Mouse (Mus musculus): ENCODE results near the gene Fbxw7. TPM values are rescaled to one million over a fixed set of nuclear protein-coding genes. Genes with fewer than 3 reads are reported as not detected.

Fbxw7 gene
- total and polyA plus RNA-seq, 3 experiments, result 28.5 to 31.3 (median 29.8) TPM

- Histone ChIP-seq H3K27me3 (replicated peaks) (no peaks in the 10 kb centered on the region), H3K4me2 (ENCODE audit: insufficient read depth, low read depth, poor library complexity, severe bottlenecking) (no peak overlapping the region), H3K9me3 (replicated peaks; ENCODE audit: low read length) (no peaks in the 10 kb centered on the region), H3K27ac (ENCODE audit: insufficient read depth, low read depth) (no peak overlapping the region), H3K79me2 (replicated peaks; ENCODE audit: control insufficient read depth, extremely low read depth, insufficient read depth, poor library complexity, severe bottlenecking) (peaks cover 4% of the 10 kb centered on the region), H3K4me3 (replicated peaks in 1 of 3; ENCODE audit: low read depth in 2 of 3, low read length in 2 of 3, poor library complexity in 1 of 3) (no peak overlapping the region), H3K9ac (ENCODE audit: insufficient read depth, low read depth) (no peak overlapping the region), H3K4me1 (ENCODE audit: control insufficient read depth in 1 of 2, insufficient read depth in 2 of 2) (peaks cover 0 to 11% of the 10 kb centered on the region in 2 experiments; a peak in 2 of 4 replicates), H3K36me3 (replicated peaks in 1 of 2; ENCODE audit: control insufficient read depth in 1 of 2, insufficient read depth in 1 of 2, low read length in 1 of 2) (peaks cover 0 to 28% of the 10 kb centered on the region in 2 experiments)
- in situ Hi-C loops (cut with MboI; ENCODE audit: low pct_ligation_motif_present, low pct_unique_long_range_greater_than_20kb, low sequenced_read_pairs), result no loop called here
- DNase-seq (ENCODE audit: extremely low read depth), result no peak
- no peak for TF ChIP-seq GABPA (IDR thresholded peaks at IDR 0.05; ENCODE audit: insufficient replicate concordance, low read depth, low read length)
- no peak for TF ChIP-seq EP300 (IDR thresholded peaks at IDR 0.05; ENCODE audit: low read length)
- no peak for TF ChIP-seq NELFE (IDR thresholded peaks at IDR 0.05; ENCODE audit: low read depth, low read length)
- no peak for TF ChIP-seq USF2 (conservative IDR thresholded peaks at IDR 0.05; ENCODE audit: low read depth, low read length)
- TF ChIP-seq USF1 (IDR thresholded peaks at IDR 0.05; ENCODE audit: low read depth, low read length), result no peak
- TF ChIP-seq ELF1 (IDR thresholded peaks at IDR 0.05; ENCODE audit: low read depth, low read length), result no peak
- no peak for TF ChIP-seq RAD21 (IDR thresholded peaks at IDR 0.05; ENCODE audit: low read depth, low read length)
- TF ChIP-seq POLR2AphosphoS2 (IDR thresholded peaks at IDR 0.05; ENCODE audit: low read depth, low read length), result no peak
- no peak for TF ChIP-seq E2F4 (IDR thresholded peaks at IDR 0.05; ENCODE audit: insufficient replicate concordance, low read depth, low read length)
- no peak for TF ChIP-seq RCOR1 (conservative IDR thresholded peaks at IDR 0.05; ENCODE audit: low read depth, low read length)
- no peak for TF ChIP-seq MEF2A (IDR thresholded peaks at IDR 0.05; ENCODE audit: borderline replicate concordance, low read depth, low read length)
- no peak for TF ChIP-seq HCFC1 (IDR thresholded peaks at IDR 0.05; ENCODE audit: low read depth, low read length)
- TF ChIP-seq ZNF384 (IDR thresholded peaks at IDR 0.05; ENCODE audit: low read depth, low read length), result no peak
- TF ChIP-seq JUN (IDR thresholded peaks at IDR 0.05; ENCODE audit: insufficient read depth, low read depth, low read length), result no peak
- no peak for TF ChIP-seq JUND (conservative IDR thresholded peaks at IDR 0.05; ENCODE audit: low read depth, low read length)
- TF ChIP-seq SMC3 (IDR thresholded peaks at IDR 0.05; ENCODE audit: low read depth, low read length), result no peak
- TF ChIP-seq MYC (IDR thresholded peaks at IDR 0.05; ENCODE audit: low read depth, low read length), result no peak
- dilution Hi-C loops (cut with MboI; ENCODE audit: extremely low pct_ligation_motif_present, extremely low pct_unique_long_range_greater_than_20kb, low sequenced_read_pairs), result no loop called here
These were observed 103.0 kb downstream of the Fbxw7 start for GRCm38 (mm10) chr3:84917903-84918679.

GRCm38 (mm10) chr3:84921704-84922420, 106.8 kb downstream of the Fbxw7 start:
- no peak overlapping the region for H3K9ac ChIP-seq (ENCODE audit: insufficient read depth, low read depth)
- in situ Hi-C loops (cut with MboI; ENCODE audit: low pct_ligation_motif_present, low pct_unique_long_range_greater_than_20kb, low sequenced_read_pairs) (no loop called here), dilution Hi-C loops (cut with MboI; ENCODE audit: extremely low pct_ligation_motif_present, extremely low pct_unique_long_range_greater_than_20kb, low sequenced_read_pairs) (no loop called here)
- no peaks in the 10 kb centered on the region for H3K27me3 ChIP-seq (replicated peaks)
- H3K27ac ChIP-seq (ENCODE audit: insufficient read depth, low read depth), result no peak overlapping the region
- no peak overlapping the region for H3K4me3 ChIP-seq (replicated peaks in 1 of 3; ENCODE audit: low read depth in 2 of 3, low read length in 2 of 3, poor library complexity in 1 of 3)
- H3K36me3 ChIP-seq (replicated peaks in 1 of 2; ENCODE audit: control insufficient read depth in 1 of 2, insufficient read depth in 1 of 2, low read length in 1 of 2), result peaks cover 0 to 40% of the 10 kb centered on the region in 2 experiments
- TF ChIP-seq MYC (IDR thresholded peaks at IDR 0.05; ENCODE audit: low read depth, low read length) (no peak), MAZ (IDR thresholded peaks at IDR 0.05; ENCODE audit: low read depth, low read length) (no peak), GABPA (IDR thresholded peaks at IDR 0.05; ENCODE audit: insufficient replicate concordance, low read depth, low read length) (no peak), MAX (IDR thresholded peaks at IDR 0.05; ENCODE audit: low read length) (no peak), SMC3 (IDR thresholded peaks at IDR 0.05; ENCODE audit: low read depth, low read length) (peak; percentile 59), CTCF (conservative IDR thresholded peaks at IDR 0.05 in 1 of 2, IDR thresholded peaks at IDR 0.05 in 1 of 2; ENCODE audit: low read depth in 2 of 2, low read length in 2 of 2) (peak; percentile 18 to 70; a peak in 2 of 4 replicates), ZC3H11A (IDR thresholded peaks at IDR 0.05; ENCODE audit: low read depth, low read length) (0 out of 2 replicates have a peak, but pooled peaks have one; percentile 7), ETS1 (conservative IDR thresholded peaks at IDR 0.05; ENCODE audit: low read depth, low read length) (no peak), TBP (conservative IDR thresholded peaks at IDR 0.05; ENCODE audit: low read depth, low read length) (no peak), MAFK (IDR thresholded peaks at IDR 0.05; ENCODE audit: insufficient replicate concordance, low read length) (no peak), KAT2A (IDR thresholded peaks at IDR 0.05; ENCODE audit: insufficient replicate concordance, low read length) (no peak), RAD21 (IDR thresholded peaks at IDR 0.05; ENCODE audit: low read depth, low read length) (peak; percentile 79)
- DNase-seq (ENCODE audit: extremely low read depth), result peak; percentile 30
- H3K4me2 ChIP-seq (ENCODE audit: insufficient read depth, low read depth, poor library complexity, severe bottlenecking), result no peak overlapping the region
- peaks cover 0 to 9% of the 10 kb centered on the region in 2 experiments; a peak in 2 of 4 replicates for H3K4me1 ChIP-seq (ENCODE audit: control insufficient read depth in 1 of 2, insufficient read depth in 2 of 2)
- H3K79me2 ChIP-seq (replicated peaks; ENCODE audit: control insufficient read depth, extremely low read depth, insufficient read depth, poor library complexity, severe bottlenecking), result peaks cover 6% of the 10 kb centered on the region; the same call in 1 of the 2 replicates
- no peaks in the 10 kb centered on the region for H3K9me3 ChIP-seq (replicated peaks; ENCODE audit: low read length)

Measured in CH12.LX (cell line).